Mouse (Mus musculus) kidney, postnatal 0 days (tissue): Measurements from ENCODE around the gene Rnf103. TPM values are rescaled to one million over a fixed set of nuclear protein-coding genes. Genes with fewer than 3 reads are reported as not detected.
"Not testable (repeated sequence)": the region's sequence is repeated elsewhere in the genome, so short reads cannot be mapped to it uniquely, and the experiment has no call there.

Experiments used
- ATAC-seq: fragments of 200-750 bp; cut with Nextera tagmentation; replicated peaks from 2 replicates; pipeline ENCODE4 v1.8.0; 2017; ENCODE audit warnings: low read depth, moderate number of reproducible peaks, moderate TSS enrichment, moderate library complexity; ENCODE audit not compliant: low FRiP score
- DNase-seq: peaks from one replicate; pipeline ENCODE4 v3.0.0-alpha.2; 2016; ENCODE audit warnings: low spot score
- H3K27ac ChIP-seq: fragments of 300-500 bp; sonication (generic); 2 replicates; pipeline ENCODE4 v1.5.1; 2014; ENCODE audit warnings: mild to moderate bottlenecking
- H3K27me3 ChIP-seq: fragments of 300-500 bp; sonication (generic); 2 replicates; pipeline ENCODE4 v1.6.1; 2014; ENCODE audit warnings: low read length, mixed read lengths; ENCODE audit not compliant: insufficient read depth
- H3K36me3 ChIP-seq: fragments of 300-500 bp; sonication (generic); 2 replicates; pipeline ENCODE4 v1.6.1; 2014; ENCODE audit warnings: low read length, mixed read lengths; ENCODE audit not compliant: insufficient read depth
- H3K4me1 ChIP-seq: fragments of 300-500 bp; sonication (generic); replicated peaks from 2 replicates; pipeline ENCODE4 v1.6.1; 2014; ENCODE audit warnings: antibody characterized with exemption, low read length, mixed read lengths; ENCODE audit not compliant: insufficient read depth
- H3K4me2 ChIP-seq: fragments of 300-500 bp; sonication (generic); 2 replicates; pipeline ENCODE4 v1.6.1; 2014; ENCODE audit warnings: mild to moderate bottlenecking, low read length, moderate library complexity, mixed read lengths
- H3K4me3 ChIP-seq: fragments of 300-500 bp; sonication (generic); replicated peaks from 2 replicates; pipeline ENCODE4 v1.5.1; 2014; ENCODE audit warnings: low read depth, low read length
- H3K9ac ChIP-seq: fragments of 300-500 bp; sonication (generic); 2 replicates; pipeline ENCODE4 v1.6.1; 2014; ENCODE audit warnings: low read depth, low read length
- H3K9me3 ChIP-seq: fragments of 300-500 bp; sonication (generic); replicated peaks from 2 replicates; pipeline ENCODE4 v1.6.1; 2016; ENCODE audit warnings: low read length, inconsistent platforms, mixed read lengths
- CTCF ChIP-seq: IDR thresholded peaks from 2 replicates; pipeline ENCODE4 v1.5.1; 2016; ENCODE audit warnings: antibody characterized with exemption, low read depth, mild to moderate bottlenecking, moderate library complexity
- WGBS: fragments of 180-500 bp; shearing (Covaris S2); extraction: QIAGEN DNeasy Blood & Tissue Kit; methylation state at CpG from one replicate; pipeline ENCODE4 v1.1.7; 2014; 5-methylcytosine and 5-hydroxymethylcytosine counted together
- polyA plus RNA-seq: library from polyadenylated mRNA; unstranded; fragments of >200 nt; fragmentation: Nextera tagmentation; extraction: Ambion mirVana; gene quantifications from 2 replicates; pipeline ENCODE4 v1.2.1, GENCODE M21; 2015

Gene Rnf103
- 19.9 and 22.2 TPM in 2 replicates for polyA plus RNA-seq

GRCm38 (mm10) chr6:71493675-71494340 is at the start of gene Rnf103:
Rnf103 (plus strand) TSS chr6:71493894.
- under 1% methylated on average over 73 of the region's 79 CpGs for WGBS
- Histone ChIP-seq H3K4me3 (peak within 1 kb of the TSS; percentile 67), H3K9me3 (no peaks in the 10 kb centered on the region), H3K36me3 (no peaks in the 10 kb centered on the region), H3K4me2 (peak within 1 kb of the TSS; percentile 68), H3K9ac (peak within 1 kb of the TSS; percentile 95), H3K4me1 (peaks cover 11% of the 10 kb centered on the region; the same call in 1 of the 2 replicates), H3K27me3 (no peaks in the 10 kb centered on the region), H3K27ac (peak within 1 kb of the TSS; percentile 99)
- peak; percentile 98 for ATAC-seq
- peak; percentile 22; the same call in 1 of the 2 replicates for TF ChIP-seq CTCF
- peak; percentile 98 for DNase-seq

GRCm38 (mm10) chr6:71444756-71445155 is 48.9 kb upstream of the Rnf103 start:
- H3K9me3 ChIP-seq: no peaks in the 10 kb centered on the region
- no peak overlapping the region for H3K27ac ChIP-seq
- no peak overlapping the region for H3K4me3 ChIP-seq
- no peaks in the 10 kb centered on the region for H3K36me3 ChIP-seq
- no peaks in the 10 kb centered on the region for H3K27me3 ChIP-seq
- H3K4me2 ChIP-seq: no peak overlapping the region
- WGBS: 52% methylated on average over 1 of the region's 1 CpGs
- no peak for DNase-seq
- no peak overlapping the region for H3K9ac ChIP-seq
- H3K4me1 ChIP-seq: no peaks in the 10 kb centered on the region; the same call in 1 of the 2 replicates
- TF ChIP-seq CTCF: no peak
- no peak for ATAC-seq

GRCm38 (mm10) chr6:71445560-71445959 is 48.1 kb upstream of the Rnf103 start:
- Histone ChIP-seq H3K27ac (no peak overlapping the region), H3K4me3 (no peak overlapping the region), H3K9ac (no peak overlapping the region), H3K4me2 (no peak overlapping the region), H3K36me3 (no peaks in the 10 kb centered on the region), H3K27me3 (no peaks in the 10 kb centered on the region), H3K9me3 (no peaks in the 10 kb centered on the region), H3K4me1 (no peaks in the 10 kb centered on the region; the same call in 1 of the 2 replicates)
- ATAC-seq (no peak), DNase-seq (no peak)
- 86% methylated on average over 6 of the region's 6 CpGs for WGBS
- no peak for TF ChIP-seq CTCF

GRCm38 (mm10) chr6:71452792-71453191 is 40.9 kb upstream of the Rnf103 start:
- Histone ChIP-seq H3K4me1 (no peaks in the 10 kb centered on the region), H3K4me2 (no peak overlapping the region), H3K27me3 (no peaks in the 10 kb centered on the region), H3K4me3 (no peak overlapping the region), H3K9me3 (no peaks in the 10 kb centered on the region), H3K27ac (no peak overlapping the region), H3K9ac (no peak overlapping the region), H3K36me3 (no peaks in the 10 kb centered on the region)
- 76% methylated on average over 2 of the region's 2 CpGs for WGBS
- TF ChIP-seq CTCF: no peak
- DNase-seq (no peak), ATAC-seq (no peak)

GRCm38 (mm10) chr6:71453983-71454739 is 39.5 kb upstream of the Rnf103 start:
- not testable (repeated sequence) for H3K9me3 ChIP-seq, H3K4me3 ChIP-seq, H3K27me3 ChIP-seq, H3K4me2 ChIP-seq, H3K36me3 ChIP-seq, ATAC-seq, H3K4me1 ChIP-seq, H3K9ac ChIP-seq, DNase-seq, H3K27ac ChIP-seq

GRCm38 (mm10) chr6:71457956-71458608 is 35.6 kb upstream of the Rnf103 start:
- ATAC-seq (peak; percentile 54; the same call in 1 of the 2 replicates), DNase-seq (no peak)
- no peaks in the 10 kb centered on the region for H3K4me1 ChIP-seq
- H3K27ac ChIP-seq: no peak overlapping the region
- H3K9ac ChIP-seq: no peak overlapping the region
- no peak overlapping the region for H3K4me2 ChIP-seq
- H3K27me3 ChIP-seq: no peaks in the 10 kb centered on the region
- H3K36me3 ChIP-seq: no peaks in the 10 kb centered on the region
- H3K9me3 ChIP-seq: no peaks in the 10 kb centered on the region
- WGBS: 69% methylated on average over 8 of the region's 8 CpGs
- no peak overlapping the region for H3K4me3 ChIP-seq
- TF ChIP-seq CTCF: no peak
